Mouse (Mus musculus) hindbrain, embryonic 12.5 days (tissue): ENCODE measurements around the gene Olfr473. TPM values are rescaled to one million over a fixed set of nuclear protein-coding genes. Genes with fewer than 3 reads are reported as not detected.
"Not testable (repeated sequence)": the region's sequence is repeated elsewhere in the genome, so short reads cannot be mapped to it uniquely, and the experiment has no call there.

Experiments used
- ATAC-seq: fragments of 200-750 bp; cut with Nextera tagmentation; 2 replicates; pipeline ENCODE4 v1.8.0; 2017; ENCODE audit warnings: moderate TSS enrichment; ENCODE audit not compliant: low FRiP score
- H3K27ac ChIP-seq: fragments of 300-500 bp; sonication (generic); 2 replicates; pipeline ENCODE4 v1.5.1; 2016; ENCODE audit warnings: mild to moderate bottlenecking
- H3K27me3 ChIP-seq: fragments of 300-500 bp; sonication (generic); 2 replicates; pipeline ENCODE4 v1.6.1; 2016; ENCODE audit warnings: mild to moderate bottlenecking
- H3K36me3 ChIP-seq: fragments of 300-500 bp; sonication (generic); 2 replicates; pipeline ENCODE4 v1.6.1; 2016; ENCODE audit warnings: mild to moderate bottlenecking
- H3K4me1 ChIP-seq: fragments of 300-500 bp; sonication (generic); 2 replicates; pipeline ENCODE4 v1.6.1; 2016
- H3K4me2 ChIP-seq: fragments of 300-500 bp; sonication (generic); replicated peaks from 2 replicates; pipeline ENCODE4 v1.6.1; 2016; ENCODE audit warnings: mild to moderate bottlenecking
- H3K4me3 ChIP-seq: fragments of 300-500 bp; sonication (generic); 2 replicates; pipeline ENCODE4 v1.5.1; 2016; ENCODE audit warnings: mild to moderate bottlenecking
- H3K9ac ChIP-seq: fragments of 300-500 bp; sonication (generic); 2 replicates; pipeline ENCODE4 v1.6.1; 2016; ENCODE audit warnings: mild to moderate bottlenecking, moderate library complexity
- H3K9me3 ChIP-seq: fragments of 300-500 bp; sonication (generic); replicated peaks from 2 replicates; pipeline ENCODE4 v1.6.1; 2016; ENCODE audit warnings: mild to moderate bottlenecking
- WGBS: fragments of 180-500 bp; shearing (Covaris S2); methylation state at CpG from one replicate; pipeline ENCODE4 v1.1.7; 2016; 5-methylcytosine and 5-hydroxymethylcytosine counted together
- polyA plus RNA-seq: library from polyadenylated mRNA; unstranded; fragments of >200 nt; fragmentation: Nextera tagmentation; extraction: Ambion mirVana; gene quantifications from 2 replicates; pipeline ENCODE4 v1.2.1, GENCODE M21; 2016

Gene Olfr473
- polyA plus RNA-seq, result not detected in 2 replicates

DNA sequence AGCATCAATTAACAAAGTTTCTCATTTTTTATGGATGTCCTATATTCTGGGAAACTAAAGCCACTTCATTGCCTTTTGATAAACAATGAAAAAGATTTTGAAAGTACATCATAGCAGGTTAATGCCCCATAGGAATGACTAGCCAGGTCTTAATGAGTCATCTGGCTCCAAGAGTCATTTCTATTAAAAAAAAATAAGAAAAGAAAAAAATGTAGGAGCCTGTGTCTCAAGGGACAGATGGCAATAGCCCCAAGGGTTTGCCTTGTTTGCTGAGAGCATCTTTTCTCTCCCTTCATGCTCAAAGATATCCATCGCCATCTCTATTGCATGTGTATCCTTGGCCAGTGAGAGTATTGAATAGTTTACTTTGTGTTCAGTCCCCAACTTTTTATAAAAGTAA, at the start of gene Olfr473:
Gene Olfr473 (plus strand): TSS at position 301 of the 400 bp plus-strand sequence.
- Histone ChIP-seq H3K4me2 (no peak within 1 kb of the TSS), H3K36me3 (no peaks in the 10 kb centered on the region), H3K4me1 (no peaks in the 10 kb centered on the region), H3K27me3 (no peaks in the 10 kb centered on the region), H3K9me3 (no peaks in the 10 kb centered on the region), H3K4me3 (no peak within 1 kb of the TSS), H3K9ac (no peak within 1 kb of the TSS), H3K27ac (no peak within 1 kb of the TSS)
- ATAC-seq, result no peak
- 90% methylated on average over 1 of the region's 1 CpGs for WGBS

DNA sequence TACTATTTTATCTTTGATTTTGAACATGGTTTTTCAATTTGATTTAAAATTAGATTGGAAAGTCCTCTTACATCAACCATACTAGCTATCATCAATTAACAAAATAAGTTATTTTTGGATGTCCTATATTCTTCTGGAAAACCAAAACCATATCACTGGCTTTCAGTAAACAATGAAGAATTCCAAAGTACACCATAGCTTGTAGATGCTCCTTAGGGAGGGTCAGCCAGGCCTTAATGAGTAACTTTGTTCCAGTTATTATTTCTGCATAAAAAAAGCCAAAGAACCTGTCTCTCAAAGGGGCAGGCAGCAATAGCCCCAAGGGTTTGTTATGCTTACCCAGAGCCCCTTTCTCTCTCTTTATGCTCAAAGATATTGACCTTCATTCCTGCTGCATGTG, 32.6 kb upstream of the Olfr473 start, which contains the start of gene Olfr472:
Gene Olfr472 (plus strand): TSS at position 301 of the 400 bp plus-strand sequence.
- Histone ChIP-seq H3K27me3 (no peaks in the 10 kb centered on the region), H3K36me3 (no peaks in the 10 kb centered on the region), H3K4me3 (no peak within 1 kb of the TSS), H3K27ac (no peak within 1 kb of the TSS), H3K9me3 (no peaks in the 10 kb centered on the region), H3K4me2 (no peak within 1 kb of the TSS), H3K9ac (no peak within 1 kb of the TSS), H3K4me1 (no peaks in the 10 kb centered on the region)
- no peak for ATAC-seq

- H3K27me3 ChIP-seq, ATAC-seq, H3K27ac ChIP-seq, H3K4me2 ChIP-seq, H3K4me3 ChIP-seq, H3K4me1 ChIP-seq, H3K9me3 ChIP-seq, H3K9ac ChIP-seq, H3K36me3 ChIP-seq: not testable (repeated sequence)
- 97% methylated on average over 12 of the region's 12 CpGs for WGBS
Measured at GRCm38 (mm10) chr7:107952539-107952938, 22.3 kb downstream of the Olfr473 start.

GRCm38 (mm10) chr7:107954343-107954742, 24.1 kb downstream of the Olfr473 start, which contains the start of gene Olfr474:
Gene Olfr474, plus strand, starts transcription at chr7:107954643.
- Histone ChIP-seq H3K9ac (no peak within 1 kb of the TSS), H3K4me1 (no peaks in the 10 kb centered on the region), H3K27ac (no peak within 1 kb of the TSS), H3K4me3 (no peak within 1 kb of the TSS), H3K4me2 (no peak within 1 kb of the TSS), H3K9me3 (no peaks in the 10 kb centered on the region), H3K36me3 (no peaks in the 10 kb centered on the region), H3K27me3 (no peaks in the 10 kb centered on the region)
- ATAC-seq, result no peak
- 90% methylated on average over 1 of the region's 1 CpGs for WGBS

DNA sequence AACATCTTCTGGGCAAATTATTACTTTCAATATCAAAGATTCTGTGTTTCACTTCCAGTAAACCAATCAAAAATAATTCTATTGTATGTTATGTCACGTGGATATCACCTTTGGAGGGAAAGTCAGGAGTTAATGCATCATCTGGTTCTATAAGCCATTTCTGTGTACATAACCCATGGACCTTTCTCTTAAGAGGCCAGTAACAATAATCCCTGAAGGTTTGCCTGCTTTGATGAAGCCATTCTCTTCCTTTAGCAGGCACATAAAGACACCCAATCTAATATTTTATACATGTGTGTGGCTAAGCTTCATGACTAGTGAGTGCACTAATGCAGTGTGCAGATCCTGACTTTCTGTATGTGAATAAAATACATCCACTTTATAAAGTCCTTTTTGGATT, 34.3 kb downstream of the Olfr473 start, which contains the start of gene Olfr476:
Gene Olfr476 (plus strand): TSS at position 301 of the 400 bp plus-strand sequence.
- Histone ChIP-seq H3K27me3 (no peaks in the 10 kb centered on the region), H3K9ac (no peak within 1 kb of the TSS), H3K27ac (no peak within 1 kb of the TSS), H3K4me2 (no peak within 1 kb of the TSS), H3K4me3 (no peak within 1 kb of the TSS), H3K4me1 (no peaks in the 10 kb centered on the region), H3K36me3 (no peaks in the 10 kb centered on the region), H3K9me3 (no peaks in the 10 kb centered on the region)
- ATAC-seq, result no peak
- 71% methylated on average over 1 of the region's 1 CpGs for WGBS

Other genes with a start within 250 kb of the Olfr473 start
- gene Cyb5r2, start 172.4 kb upstream of the Olfr473 start, polyA plus RNA-seq, result 0.16 and 0.36 TPM in 2 replicates
- gene Ovch2, start 129.2 kb upstream of the Olfr473 start, polyA plus RNA-seq, result not detected in 2 replicates
- gene Olfr467, start 118.2 kb upstream of the Olfr473 start, polyA plus RNA-seq, result not detected in 2 replicates
- not detected in 2 replicates for gene Olfr469, start 104.9 kb upstream of the Olfr473 start, polyA plus RNA-seq
- not detected in 2 replicates for gene Olfr470, start 83.0 kb upstream of the Olfr473 start, polyA plus RNA-seq
- not detected in 2 replicates for gene Olfr472, start 32.5 kb upstream of the Olfr473 start, polyA plus RNA-seq
- gene Olfr474, start 24.2 kb downstream of the Olfr473 start, polyA plus RNA-seq, result not detected in 2 replicates
- gene Olfr476, start 34.4 kb downstream of the Olfr473 start, polyA plus RNA-seq, result not detected in 2 replicates
- not detected in 2 replicates for gene Olfr477, start 56.2 kb downstream of the Olfr473 start, polyA plus RNA-seq
- gene Olfr478, start 103.5 kb downstream of the Olfr473 start, polyA plus RNA-seq, result not detected in 2 replicates
- gene Olfr479, start 120.2 kb downstream of the Olfr473 start, polyA plus RNA-seq, result not detected in 2 replicates
- not detected in 2 replicates for gene Olfr480, start 136.9 kb downstream of the Olfr473 start, polyA plus RNA-seq
- not detected in 2 replicates for gene Olfr481, start 149.4 kb downstream of the Olfr473 start, polyA plus RNA-seq
- gene Olfr482, start 167.1 kb downstream of the Olfr473 start, polyA plus RNA-seq, result not detected in 2 replicates
- gene Olfr483, start 170.4 kb downstream of the Olfr473 start, polyA plus RNA-seq, result not detected in 2 replicates
- not detected in 2 replicates for gene Olfr484, start 197.0 kb downstream of the Olfr473 start, polyA plus RNA-seq
- not detected in 2 replicates for gene Olfr485, start 229.4 kb downstream of the Olfr473 start, polyA plus RNA-seq
- gene Olfr486, start 242.3 kb downstream of the Olfr473 start, polyA plus RNA-seq, result not detected in 2 replicates